Mouse (Mus musculus) megakaryocyte, embryonic 14.5 days (primary cell): ENCODE measurements around the gene Ugt2a2.
"Not testable (repeated sequence)": the region's sequence is repeated elsewhere in the genome, so short reads cannot be mapped to it uniquely, and the experiment has no call there.

ENCODE experiments used
- FLI1 ChIP-seq: IDR thresholded peaks from 2 replicates; pipeline ENCODE4 v1.6.1; 2012; ENCODE audit warnings: low read length, inconsistent platforms, mixed read lengths
- GATA1 ChIP-seq: IDR thresholded peaks from 3 replicates; pipeline ENCODE4 v1.6.1; 2012; ENCODE audit warnings: mixed read lengths, low read length, inconsistent platforms, borderline replicate concordance

- not testable (repeated sequence) for TF ChIP-seq FLI1, GATA1
Measured at GRCm38 (mm10) chr5:87424041-87424440, 58.0 kb downstream of the Ugt2a2 start, which contains the start of gene Ugt2b38.
